Mouse (Mus musculus) T-helper 2 cell (primary cell): ENCODE data around the gene Dao.

Experiments used
- in situ Hi-C: fragments of 300-600 bp; cut with MboI, MseI; formaldehyde crosslinking; loops from one replicate; pipeline ENCODE4 v1.15.1; 2025; ENCODE audit warnings: high pct_unique_total_duplicates

The Dao gene

DNA sequence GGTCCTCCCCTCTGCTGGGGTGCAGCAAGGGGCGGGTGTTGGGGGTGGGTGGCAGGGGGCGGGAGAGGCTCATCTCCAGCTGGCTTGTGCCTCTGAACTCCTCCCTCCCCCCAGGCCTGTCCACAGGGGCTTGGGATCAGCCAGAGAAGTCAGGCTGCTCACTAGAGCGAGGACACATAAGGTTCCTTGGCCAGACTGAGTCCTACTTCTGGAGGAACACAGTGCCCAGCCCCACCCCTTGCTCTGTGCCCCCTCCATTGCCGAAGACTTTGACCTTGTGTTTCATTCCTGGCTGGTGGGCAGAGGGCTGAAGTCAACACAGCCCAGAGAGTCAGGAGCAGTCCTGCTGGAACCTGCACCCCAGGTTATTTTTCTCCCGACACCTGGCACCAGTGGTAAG, at the start of gene Dao:
Gene Dao, plus strand, starts transcription at position 162 of the 400 bp plus-strand sequence.
- in situ Hi-C loops = no loop called here

DNA sequence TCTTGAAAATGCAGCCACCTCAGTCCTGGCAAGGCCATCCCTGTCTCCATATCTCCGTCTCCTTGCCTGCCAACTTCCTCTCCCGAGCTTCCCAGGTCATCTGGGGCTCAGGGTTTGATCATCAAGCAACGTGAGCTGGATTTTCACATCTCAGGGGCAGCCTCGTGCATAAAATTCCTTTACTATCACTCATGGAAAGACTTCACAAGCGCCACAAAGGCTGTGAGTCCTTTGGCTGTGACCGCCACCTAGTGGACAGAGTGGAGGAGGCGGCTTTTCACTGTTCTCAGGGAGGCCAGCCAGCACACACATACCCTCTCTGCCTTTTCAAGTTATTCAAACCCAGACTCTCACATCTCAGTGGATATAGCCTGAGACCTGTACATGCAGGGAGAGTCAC, 49.1 kb upstream of the Dao start:
- in situ Hi-C loops = loop anchor here (5.0 kb wide), 1 partner anchor 93 kb away; no protein-coding TSS in a partner anchor

DNA sequence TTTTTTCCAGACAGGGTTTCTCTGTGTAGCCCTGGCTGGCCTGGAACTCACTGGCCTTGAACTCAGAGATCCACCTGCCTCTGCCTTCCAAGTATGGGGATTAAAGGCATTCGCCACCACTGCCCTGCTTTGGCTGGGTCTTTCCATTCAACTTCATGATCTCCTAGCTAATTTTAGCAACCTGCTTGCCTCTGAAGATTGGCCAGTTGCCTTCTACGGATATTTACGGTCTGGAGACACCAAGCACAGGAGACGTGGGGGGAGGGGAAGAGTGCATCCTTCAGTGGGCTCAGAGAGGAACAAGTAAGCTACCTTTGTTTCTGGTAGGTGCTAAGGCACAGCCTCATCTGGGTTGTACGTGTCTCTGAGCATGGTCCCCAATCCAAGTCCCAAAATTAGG, 48.2 kb upstream of the Dao start:
- in situ Hi-C loops = no loop called here

DNA sequence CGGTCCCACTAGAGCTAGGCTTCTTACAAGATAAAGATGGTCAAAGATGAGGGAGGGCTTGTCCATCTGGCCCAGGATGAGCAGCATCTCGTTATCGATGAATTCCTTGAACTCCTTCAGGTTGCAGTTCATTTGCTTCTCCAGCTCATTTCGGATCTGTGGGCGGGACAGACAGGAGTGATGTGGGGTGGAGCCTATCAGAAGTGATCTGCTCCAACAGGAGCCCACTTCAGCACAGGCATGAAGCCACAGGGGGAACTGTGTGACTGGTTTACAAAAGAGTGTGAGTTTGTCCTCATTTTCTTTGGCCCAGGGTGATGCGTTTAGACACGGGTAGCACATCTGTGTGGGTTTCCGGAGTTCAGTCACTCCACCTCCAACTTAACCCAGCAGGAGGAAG, 47.8 kb upstream of the Dao start:
- in situ Hi-C loops = no loop called here

DNA sequence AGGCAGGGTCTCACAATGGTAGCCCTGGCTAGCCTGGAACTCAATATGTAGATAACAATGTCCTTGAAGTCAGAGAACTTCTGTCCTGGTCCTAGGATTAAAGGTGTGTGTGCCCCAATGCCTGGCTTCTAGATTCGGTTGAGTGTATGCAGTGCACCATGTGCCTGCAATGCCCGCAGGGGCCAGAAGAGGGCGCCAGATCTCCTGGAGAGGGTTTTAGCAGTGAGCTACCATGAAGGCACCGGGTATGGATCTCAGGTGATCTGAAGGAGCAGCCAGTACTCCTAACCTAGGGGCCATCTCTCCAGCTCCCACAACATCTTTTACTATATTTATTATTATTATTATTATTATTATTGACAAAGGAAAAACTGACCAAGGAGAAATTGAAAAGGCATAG, 47.0 kb upstream of the Dao start:
- in situ Hi-C loops = no loop called here

DNA sequence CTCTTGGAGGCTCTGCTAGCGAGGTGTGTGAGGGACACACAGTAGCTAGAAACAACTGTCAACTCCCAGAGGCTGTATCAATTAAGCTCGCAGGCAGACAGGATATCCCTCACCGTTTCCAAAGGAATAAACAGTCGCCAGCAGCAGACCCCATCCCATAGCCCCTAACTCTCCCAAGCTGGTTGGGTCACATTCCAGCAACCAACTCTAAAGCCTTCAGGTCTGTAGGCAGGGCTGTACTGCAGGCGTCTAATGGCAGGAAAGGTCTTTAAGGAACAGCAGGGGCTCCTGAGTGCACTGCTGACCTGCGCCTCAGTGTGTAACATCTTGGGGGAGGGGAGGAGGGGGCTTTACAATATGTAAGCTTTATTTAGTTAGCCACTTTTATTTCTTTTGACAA, 44.5 kb upstream of the Dao start:
- in situ Hi-C loops = no loop called here

DNA sequence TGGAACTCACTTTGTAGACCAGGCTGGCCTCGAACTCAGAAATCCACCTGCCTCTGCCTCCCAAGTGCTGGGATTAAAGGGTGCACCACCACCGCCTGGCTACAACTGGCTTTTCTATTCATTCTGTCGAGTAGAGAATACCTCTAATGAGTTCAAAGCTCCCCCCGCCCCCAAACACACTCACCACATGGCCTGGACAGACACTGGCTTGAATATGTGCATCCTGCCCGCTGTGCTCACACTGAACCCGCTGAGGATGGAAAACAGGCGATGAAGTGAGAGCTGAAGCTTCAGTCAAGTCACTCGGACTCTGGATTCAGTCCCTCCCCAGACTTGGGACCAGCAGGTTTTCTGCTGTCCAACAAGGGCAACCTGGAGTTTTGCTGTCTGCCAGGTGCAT, 43.1 kb upstream of the Dao start:
- in situ Hi-C loops = no loop called here

DNA sequence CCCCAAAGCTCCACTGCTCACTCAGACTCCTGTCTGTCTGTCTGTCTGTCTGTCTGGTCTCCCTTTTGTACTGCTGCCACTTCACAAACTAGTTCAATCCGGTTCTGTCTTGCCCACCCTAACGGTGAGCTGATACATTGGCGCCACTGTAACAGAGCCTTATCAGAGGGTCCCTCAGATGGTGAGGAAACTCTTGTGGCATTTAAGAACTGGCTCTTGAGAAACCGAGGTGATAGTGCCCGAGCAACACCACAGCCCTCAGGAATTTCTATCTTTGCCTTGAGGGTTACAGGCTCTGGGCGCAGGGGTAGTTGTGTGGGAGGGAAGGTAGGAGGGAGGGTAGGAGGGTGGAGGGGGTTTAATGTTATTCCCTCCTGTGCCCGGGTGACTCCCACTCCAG, 41.7 kb upstream of the Dao start:
- in situ Hi-C loops = no loop called here

DNA sequence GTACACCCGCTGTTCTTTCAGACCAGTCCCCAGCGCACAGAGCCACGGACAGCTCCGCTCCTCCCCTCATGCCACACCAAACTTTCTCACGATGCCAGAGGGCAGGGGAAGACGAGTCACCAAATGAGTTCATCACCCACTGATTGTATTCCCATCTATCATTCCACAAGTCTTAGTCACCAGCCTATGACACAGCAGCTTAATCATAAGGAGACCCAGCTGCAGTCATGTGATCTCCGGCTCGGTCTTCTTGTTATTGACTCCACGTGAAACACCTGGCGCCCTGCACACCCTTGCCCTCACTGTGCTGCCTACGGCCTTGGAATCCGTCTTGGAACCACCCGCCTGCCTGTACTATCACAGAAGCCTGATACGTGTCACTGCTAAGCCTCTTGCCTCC, 38.5 kb upstream of the Dao start:
- in situ Hi-C loops = no loop called here

DNA sequence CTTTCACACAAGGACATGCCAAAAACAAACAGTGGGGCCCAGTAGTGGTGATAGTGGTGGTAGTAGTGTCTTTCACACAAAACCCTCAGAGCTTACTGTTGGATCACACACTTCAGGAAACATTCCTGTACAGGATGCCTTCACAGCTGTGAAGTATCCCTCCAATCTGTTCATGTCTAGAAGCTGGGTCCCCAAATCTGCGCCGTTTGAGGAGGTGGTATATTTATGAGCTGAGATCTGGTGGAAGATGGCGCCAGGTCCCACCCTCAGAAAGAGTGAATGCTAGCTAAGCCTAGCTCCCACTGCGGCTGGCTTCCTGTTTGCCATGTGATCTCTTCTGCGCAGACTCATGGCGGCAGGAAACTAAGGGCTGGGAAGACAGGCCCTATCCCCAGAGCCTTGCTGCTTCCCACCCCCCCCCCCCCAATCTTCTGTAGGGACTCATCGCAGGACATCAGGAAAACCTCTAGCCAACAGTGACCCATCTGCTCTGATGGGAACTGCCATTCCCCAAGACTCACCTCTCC, 37.8 kb upstream of the Dao start:
- in situ Hi-C loops = no loop called here

DNA sequence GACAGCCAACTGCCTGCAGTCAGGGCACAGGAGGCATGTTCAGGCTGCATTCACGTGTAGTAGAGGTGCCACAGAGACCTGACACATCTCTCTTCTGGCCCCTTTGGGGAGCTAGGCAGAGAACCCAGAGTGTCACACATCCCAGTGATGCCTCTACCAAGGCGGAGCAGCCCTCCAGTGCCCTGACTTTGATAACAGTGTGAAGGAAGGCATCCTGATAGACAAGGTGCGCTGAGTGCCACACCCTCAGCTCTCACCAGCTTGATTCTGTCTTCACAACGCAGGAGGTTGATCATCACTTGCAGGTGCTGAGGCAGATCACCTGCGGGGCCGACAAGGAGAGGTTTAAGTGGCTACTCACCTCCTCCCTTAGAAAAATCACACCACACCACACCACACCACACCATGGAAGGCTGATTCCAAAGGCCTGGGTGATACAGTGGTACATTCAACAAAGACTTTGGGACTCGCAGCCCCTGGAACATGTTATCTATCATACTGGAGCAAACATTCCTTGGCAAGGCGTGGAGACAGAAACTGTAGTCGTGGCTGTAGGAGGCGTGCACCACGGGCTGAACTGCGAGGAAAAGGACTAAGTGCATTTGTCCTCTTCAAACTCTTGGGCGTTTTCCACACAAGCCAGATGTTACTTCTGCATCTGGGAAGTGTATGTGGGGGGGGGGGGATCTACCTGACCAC, 36.9 kb upstream of the Dao start:
- in situ Hi-C loops = no loop called here

DNA sequence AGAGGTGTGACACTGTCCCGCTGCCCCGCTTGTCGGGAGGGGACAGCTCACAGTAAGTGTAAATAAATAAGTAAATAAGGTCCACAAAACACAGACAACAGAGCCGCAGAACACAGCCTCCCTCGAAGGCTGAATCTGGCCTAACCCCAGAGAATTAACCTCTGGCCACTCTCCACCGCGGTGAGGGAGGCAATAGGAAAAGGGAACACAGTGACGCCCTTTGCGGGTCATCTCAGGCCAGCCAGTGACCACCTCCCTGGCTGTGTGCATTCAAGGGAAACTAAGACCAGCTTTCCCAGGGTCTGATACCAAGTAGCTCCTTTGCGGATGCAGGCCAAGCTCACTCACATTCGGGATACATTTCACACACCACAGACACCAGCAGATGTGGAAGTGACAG, 35.1 kb upstream of the Dao start:
- in situ Hi-C loops = no loop called here

DNA sequence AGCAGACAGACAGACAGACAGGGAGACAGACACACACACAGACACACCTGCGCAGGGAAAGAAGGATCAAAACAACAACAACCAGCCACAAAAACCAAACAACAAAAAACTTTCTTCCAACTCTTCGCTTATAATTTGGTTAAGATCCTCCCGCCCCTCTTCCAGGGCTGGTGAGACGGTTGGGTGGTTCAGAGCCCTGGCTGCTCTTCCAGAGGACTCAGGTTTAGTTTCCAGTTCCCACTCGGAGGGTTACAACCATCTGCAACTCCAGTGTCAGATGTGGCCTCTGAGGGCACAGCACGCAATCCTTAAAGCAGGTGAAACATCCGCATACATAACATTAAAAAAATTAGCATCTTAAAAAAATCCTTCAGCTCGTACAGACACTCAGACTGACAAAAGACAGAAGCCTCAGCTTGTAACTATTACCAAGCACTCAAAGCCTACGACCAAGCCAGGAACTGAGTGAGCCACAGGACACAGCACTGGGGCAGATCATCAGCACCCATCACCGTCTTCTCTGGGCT, 32.0 kb upstream of the Dao start:
- in situ Hi-C loops = no loop called here

DNA sequence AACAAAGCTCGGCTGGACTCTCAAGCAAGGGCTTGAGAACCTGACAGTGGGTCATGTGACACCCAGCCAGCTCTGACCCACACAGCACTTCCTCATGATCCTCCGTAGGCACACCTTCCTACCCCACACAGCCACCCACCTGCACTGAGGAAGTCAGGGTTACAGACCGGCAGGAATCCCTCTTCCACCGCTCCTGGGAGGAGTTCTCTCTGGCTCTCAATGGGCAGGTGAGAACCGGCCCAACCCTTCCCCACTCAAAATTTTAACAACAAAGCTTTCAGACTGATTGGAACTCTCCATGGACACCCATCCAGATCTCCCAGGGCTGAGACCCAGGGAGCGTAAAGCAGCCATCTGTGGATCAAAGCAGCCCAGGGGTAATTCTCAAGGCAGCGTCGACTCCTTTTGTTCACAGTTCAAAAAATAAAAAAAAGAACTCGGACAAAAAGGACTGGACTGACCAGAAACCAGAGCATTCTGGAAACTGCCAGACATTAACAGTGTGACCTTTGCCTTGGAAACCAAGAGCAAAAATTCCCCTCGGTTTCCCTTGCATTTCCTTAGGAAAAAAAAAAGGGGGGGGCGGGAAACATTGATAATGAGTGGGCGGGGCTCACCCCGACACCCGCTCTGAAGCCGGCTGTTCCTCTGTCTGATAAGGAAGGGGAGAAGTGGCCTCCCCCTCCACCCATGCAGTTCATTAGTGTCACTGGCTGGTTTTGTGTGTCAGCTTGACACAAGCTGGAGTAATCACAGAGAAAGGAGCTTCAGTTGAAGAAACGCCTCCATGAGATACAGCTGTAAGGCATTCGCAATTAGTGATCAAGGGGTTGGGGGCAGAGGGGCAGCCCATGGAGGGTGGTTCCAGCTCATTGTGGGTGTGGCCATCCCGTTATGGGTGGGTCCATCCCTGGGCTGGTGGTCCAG, 30.7 kb upstream of the Dao start:
- in situ Hi-C loops = no loop called here

DNA sequence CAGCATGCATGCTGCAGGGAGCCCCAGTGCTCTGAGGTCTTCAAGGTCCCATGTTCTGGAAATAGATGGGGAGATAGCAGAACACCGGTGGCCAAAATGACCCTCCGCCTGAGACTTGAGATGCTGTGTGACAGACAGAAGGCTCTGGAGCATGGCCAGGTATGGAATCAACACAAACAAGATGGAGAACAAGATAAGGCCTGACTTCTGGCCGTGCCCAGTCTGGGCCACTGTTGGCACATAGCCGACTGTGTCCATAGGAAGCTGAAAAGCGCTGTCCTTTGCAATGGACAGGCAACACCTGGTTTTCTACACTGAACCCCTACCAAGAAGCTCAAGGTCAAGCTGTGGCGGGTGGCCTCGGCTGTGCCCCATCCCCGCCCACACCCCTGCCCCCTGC, 29.7 kb upstream of the Dao start:
- in situ Hi-C loops = no loop called here

DNA sequence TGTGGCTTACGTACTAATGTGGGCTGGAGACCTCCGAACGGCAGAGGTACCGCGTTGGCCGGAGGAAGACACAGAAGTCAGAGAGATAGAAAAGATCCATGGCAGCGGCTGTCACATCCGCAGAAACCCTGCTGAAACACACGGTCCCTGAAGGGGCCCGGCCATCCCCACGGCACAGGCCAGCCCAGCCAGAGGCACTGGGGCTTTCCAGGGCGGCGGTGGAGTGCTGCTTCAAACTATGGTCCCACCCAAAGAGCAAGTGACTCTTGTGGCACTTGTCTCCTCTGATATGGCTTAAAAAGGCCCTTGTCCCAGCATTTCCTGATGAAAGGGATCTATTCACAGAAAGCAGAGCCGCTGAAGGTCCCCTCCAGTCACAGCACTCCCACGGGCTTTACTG, 28.9 kb upstream of the Dao start:
- in situ Hi-C loops = no loop called here

DNA sequence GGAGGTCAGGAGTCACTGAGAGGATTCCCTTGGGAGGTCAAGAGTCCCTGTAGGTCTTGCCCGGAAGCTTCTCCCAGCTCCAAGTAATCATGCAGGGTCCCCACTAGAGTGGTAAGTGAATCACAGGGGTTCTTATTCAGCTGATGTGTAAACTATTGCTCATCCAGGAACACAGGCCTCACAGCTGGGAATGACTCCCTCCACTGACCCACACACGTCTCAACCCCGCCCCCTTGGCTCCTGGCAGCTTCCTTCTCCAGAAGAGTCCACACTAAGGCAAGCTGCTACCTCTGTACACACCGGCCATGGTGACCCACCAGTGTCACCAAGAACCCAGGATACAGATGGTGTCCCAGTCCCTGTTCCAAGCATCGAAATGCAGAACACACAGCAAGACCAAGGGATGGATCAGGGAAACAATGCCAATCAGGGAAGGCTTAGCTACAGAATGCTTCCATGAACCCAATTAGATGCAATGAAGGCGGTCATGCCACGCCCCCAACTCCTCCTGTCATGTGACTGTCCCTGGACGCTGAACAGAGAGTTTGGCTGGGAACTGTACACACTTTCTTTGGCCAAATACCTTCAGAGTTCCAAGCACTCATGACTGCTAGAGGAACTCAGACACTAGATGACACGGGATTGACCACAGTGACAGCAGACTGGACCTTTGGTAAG, 27.8 kb upstream of the Dao start:
- in situ Hi-C loops = no loop called here

DNA sequence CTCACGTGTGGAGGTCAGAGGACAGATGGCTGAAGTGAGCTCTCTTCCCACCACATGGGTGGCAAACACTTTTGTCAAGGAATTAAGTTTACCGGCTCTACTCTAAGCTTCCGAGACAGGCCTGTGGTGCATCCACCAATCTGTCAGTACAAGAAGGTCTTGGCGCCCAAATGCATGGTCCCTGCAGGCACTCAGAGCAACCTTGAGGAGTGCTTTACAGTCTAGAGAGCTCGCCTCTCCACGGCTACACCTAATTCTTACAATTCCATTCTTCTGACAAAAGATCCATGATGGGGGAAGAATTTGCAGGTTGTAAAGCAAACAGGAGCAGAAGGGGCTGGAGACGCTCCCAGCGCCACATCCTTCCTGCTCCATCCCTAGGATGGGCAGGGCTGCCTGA, 26.9 kb upstream of the Dao start:
- in situ Hi-C loops = no loop called here

DNA sequence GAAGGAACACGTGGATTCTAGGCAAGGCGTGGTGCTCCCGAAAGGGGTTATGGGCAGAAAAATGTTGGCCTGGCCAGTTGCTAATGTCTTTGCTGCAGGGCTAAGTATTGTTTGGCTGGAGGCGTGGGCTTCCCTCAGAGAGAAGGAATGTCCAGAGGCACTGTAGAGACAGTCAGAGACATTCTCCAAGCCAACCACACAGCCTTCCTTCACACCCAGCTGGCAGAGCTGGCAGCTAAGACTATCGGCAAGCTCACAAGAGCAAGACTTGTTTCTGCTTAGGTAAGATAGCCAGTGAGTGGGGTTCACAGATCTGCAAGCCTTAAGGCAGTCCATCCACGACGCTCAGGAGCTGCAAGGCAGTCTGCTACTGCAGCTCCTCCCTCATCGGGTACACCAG, 26.2 kb upstream of the Dao start:
- in situ Hi-C loops = no loop called here

DNA sequence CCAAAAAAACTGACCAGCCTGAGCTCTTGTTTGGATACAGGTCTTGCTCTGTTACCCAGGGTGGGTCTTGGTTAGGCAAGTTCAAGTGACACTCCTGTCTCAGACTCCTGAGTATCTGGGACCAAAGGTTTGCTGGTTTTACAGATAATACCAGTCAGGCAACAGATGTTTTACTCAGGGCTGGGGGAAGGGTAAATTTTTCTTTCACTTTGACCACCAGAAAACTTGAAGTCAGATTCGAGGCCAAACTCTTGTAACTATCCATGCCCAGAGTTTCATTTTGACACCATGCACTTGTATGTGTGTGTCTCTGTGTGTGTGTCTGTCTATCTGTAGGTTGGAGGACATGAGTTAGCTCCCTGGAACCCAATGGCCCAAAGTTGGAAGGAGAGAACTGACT, 23.0 kb upstream of the Dao start:
- in situ Hi-C loops = no loop called here

DNA sequence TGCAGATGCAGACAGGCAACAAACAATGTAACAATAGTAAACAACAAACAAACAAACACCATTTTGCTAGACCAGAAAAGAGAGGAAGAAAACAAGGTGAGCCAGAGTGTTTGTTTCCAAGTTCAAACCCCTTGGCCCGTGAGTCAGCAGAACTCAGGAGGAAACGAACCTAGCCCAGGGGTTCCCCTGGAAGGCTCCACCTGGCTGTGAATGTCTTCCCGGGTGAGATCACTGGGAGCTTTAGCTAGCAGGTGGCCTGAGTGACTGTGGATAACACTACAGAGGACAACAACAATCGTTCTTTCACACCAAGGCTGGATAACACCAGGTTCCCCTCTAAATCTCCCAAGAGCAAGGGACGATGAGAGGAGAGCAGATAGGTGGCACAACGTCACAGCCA, 22.3 kb upstream of the Dao start:
- in situ Hi-C loops = no loop called here

DNA sequence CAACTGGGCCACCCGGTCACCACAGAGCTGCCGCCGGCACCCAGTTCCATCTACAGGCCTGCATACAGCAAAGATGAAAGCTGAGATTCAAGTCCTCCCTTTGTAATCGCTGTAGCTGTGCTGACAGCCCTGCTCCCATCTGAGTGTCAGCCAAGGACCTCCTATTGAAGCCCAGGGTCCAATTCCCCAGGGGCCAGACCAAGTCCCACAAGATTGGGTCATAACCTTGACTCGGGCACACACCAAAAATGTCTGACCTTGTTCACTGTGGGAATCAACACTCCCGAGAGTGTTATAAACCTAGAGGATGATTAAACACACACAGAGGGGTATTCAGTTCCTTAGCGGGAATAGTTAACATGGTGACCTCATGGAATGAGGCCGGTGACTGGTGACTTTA, 21.7 kb upstream of the Dao start:
- in situ Hi-C loops = no loop called here
